Mouse (Mus musculus): Measurements from ENCODE around the gene Grin2a.

The Grin2a gene

GRCm38 (mm10) chr16:9964469-9964868, 30.9 kb downstream of the Grin2a start:
- no peak for DNase-seq (ENCODE audit: low read depth)

GRCm38 (mm10) chr16:9962482-9962881, 32.9 kb downstream of the Grin2a start:
- DNase-seq (ENCODE audit: low read depth): no peak

- DNase-seq (ENCODE audit: low read depth): no peak
These were observed 36.0 kb downstream of the Grin2a start for GRCm38 (mm10) chr16:9959340-9959739.

- DNase-seq (ENCODE audit: low read depth): no peak
These were observed 41.1 kb downstream of the Grin2a start for GRCm38 (mm10) chr16:9954266-9954665.

GRCm38 (mm10) chr16:9953396-9953831, 41.9 kb downstream of the Grin2a start:
- DNase-seq (ENCODE audit: low read depth): no peak

GRCm38 (mm10) chr16:9949250-9949649, 46.1 kb downstream of the Grin2a start:
- DNase-seq (ENCODE audit: low read depth): no peak

- DNase-seq (ENCODE audit: low read depth): no peak
These were observed 47.9 kb downstream of the Grin2a start for GRCm38 (mm10) chr16:9947430-9947829.

- no peak for DNase-seq (ENCODE audit: low read depth)
These were observed 50.5 kb downstream of the Grin2a start for GRCm38 (mm10) chr16:9944836-9945235.

- peak; percentile 22 for DNase-seq (ENCODE audit: low read depth)
These were observed 53.9 kb downstream of the Grin2a start for GRCm38 (mm10) chr16:9941306-9941930.

GRCm38 (mm10) chr16:9940716-9941115, 54.6 kb downstream of the Grin2a start:
- no peak for DNase-seq (ENCODE audit: low read depth)

- DNase-seq (ENCODE audit: low read depth): no peak
These were observed 84.7 kb downstream of the Grin2a start for GRCm38 (mm10) chr16:9910672-9911071.

- no peak for DNase-seq (ENCODE audit: low read depth)
These were observed 86.1 kb downstream of the Grin2a start for GRCm38 (mm10) chr16:9909225-9909624.

GRCm38 (mm10) chr16:9904443-9904842, 90.9 kb downstream of the Grin2a start:
- DNase-seq (ENCODE audit: low read depth): no peak

GRCm38 (mm10) chr16:9902680-9903463, 92.5 kb downstream of the Grin2a start:
- DNase-seq (ENCODE audit: low read depth): no peak

GRCm38 (mm10) chr16:9901433-9901832, 93.9 kb downstream of the Grin2a start:
- no peak for DNase-seq (ENCODE audit: low read depth)

- no peak for DNase-seq (ENCODE audit: low read depth)
These were observed 94.4 kb downstream of the Grin2a start for GRCm38 (mm10) chr16:9900996-9901395.

GRCm38 (mm10) chr16:9900196-9900595, 95.2 kb downstream of the Grin2a start:
- no peak for DNase-seq (ENCODE audit: low read depth)

GRCm38 (mm10) chr16:9899176-9899575, 96.2 kb downstream of the Grin2a start:
- no peak for DNase-seq (ENCODE audit: low read depth)

- no peak for DNase-seq (ENCODE audit: low read depth)
These were observed 99.8 kb downstream of the Grin2a start for GRCm38 (mm10) chr16:9895581-9895980.

GRCm38 (mm10) chr16:9886155-9886554, 109.2 kb downstream of the Grin2a start:
- no peak for DNase-seq (ENCODE audit: low read depth)

GRCm38 (mm10) chr16:9884141-9884540, 111.2 kb downstream of the Grin2a start:
- DNase-seq (ENCODE audit: low read depth): no peak

GRCm38 (mm10) chr16:9882420-9882819, 112.9 kb downstream of the Grin2a start:
- no peak for DNase-seq (ENCODE audit: low read depth)

- DNase-seq (ENCODE audit: low read depth): no peak
These were observed 122.4 kb downstream of the Grin2a start for GRCm38 (mm10) chr16:9873001-9873400.

GRCm38 (mm10) chr16:9865710-9866109, 129.7 kb downstream of the Grin2a start:
- DNase-seq (ENCODE audit: low read depth): peak; percentile 4

All from NIH3T3 (cell line).